Mouse (Mus musculus) embryo, embryonic 10.5 days (tissue): ENCODE measurements around the gene Prdx6.
A peak's percentile ranks its signal among the peaks of the same experiment; 100 is the strongest.

Experiments used
- DNase-seq: peaks from one replicate; pipeline ENCODE4 v3.0.0-alpha.2; 2015; ENCODE audit warnings: low spot score

Gene Prdx6

GRCm38 (mm10) chr1:161250604-161251416 lies at the start of gene Prdx6:
Gene Prdx6 (minus strand): TSS chr1:161251219.
- DNase-seq, result peak; percentile 89

GRCm38 (mm10) chr1:161288256-161288655 lies 37.2 kb upstream of the Prdx6 start:
- DNase-seq, result no peak

GRCm38 (mm10) chr1:161286726-161287310 lies 35.8 kb upstream of the Prdx6 start:
- peak; percentile 83 for DNase-seq

GRCm38 (mm10) chr1:161281054-161281688 lies 30.2 kb upstream of the Prdx6 start:
- DNase-seq, result no peak

GRCm38 (mm10) chr1:161279244-161279908 lies 28.4 kb upstream of the Prdx6 start:
- DNase-seq, result no peak

- peak; percentile 29 for DNase-seq
Measured at GRCm38 (mm10) chr1:161273486-161273885, 22.5 kb upstream of the Prdx6 start.

- DNase-seq, result no peak
Measured at GRCm38 (mm10) chr1:161271461-161271810, 20.4 kb upstream of the Prdx6 start.

GRCm38 (mm10) chr1:161270776-161271460 lies 19.9 kb upstream of the Prdx6 start:
- DNase-seq, result no peak

GRCm38 (mm10) chr1:161269346-161269745 lies 18.3 kb upstream of the Prdx6 start:
- no peak for DNase-seq

GRCm38 (mm10) chr1:161268884-161269283 lies 17.9 kb upstream of the Prdx6 start:
- DNase-seq, result no peak

- no peak for DNase-seq
Measured at GRCm38 (mm10) chr1:161268116-161268515, 17.1 kb upstream of the Prdx6 start.

GRCm38 (mm10) chr1:161264961-161265360 lies 13.9 kb upstream of the Prdx6 start:
- DNase-seq, result no peak

- DNase-seq, result no peak
Measured at GRCm38 (mm10) chr1:161263584-161263983, 12.6 kb upstream of the Prdx6 start.

GRCm38 (mm10) chr1:161262542-161262941 lies 11.5 kb upstream of the Prdx6 start:
- DNase-seq, result no peak

GRCm38 (mm10) chr1:161260761-161261160 lies 9.7 kb upstream of the Prdx6 start:
- DNase-seq, result no peak

- no peak for DNase-seq
Measured at GRCm38 (mm10) chr1:161259142-161259541, 8.1 kb upstream of the Prdx6 start.

- no peak for DNase-seq
Measured at GRCm38 (mm10) chr1:161258331-161258730, 7.3 kb upstream of the Prdx6 start.

GRCm38 (mm10) chr1:161256918-161257317 lies 5.9 kb upstream of the Prdx6 start:
- DNase-seq, result no peak

- no peak for DNase-seq
Measured at GRCm38 (mm10) chr1:161254361-161254760, 3.3 kb upstream of the Prdx6 start.

- DNase-seq, result no peak
Measured at GRCm38 (mm10) chr1:161252901-161253300, 1.9 kb upstream of the Prdx6 start.

GRCm38 (mm10) chr1:161252365-161252764 lies 1.3 kb upstream of the Prdx6 start:
- DNase-seq, result peak; percentile 10
